Mouse (Mus musculus) MEL (cell line): Measurements from ENCODE around the gene Ube2l6. TPM values are rescaled to one million over a fixed set of nuclear protein-coding genes. Genes with fewer than 3 reads are reported as not detected.

Experiments used
- DNase-seq: peaks from one replicate; pipeline ENCODE4 v3.0.0; 2011; ENCODE audit warnings: low read depth, low spot score
- H3K27ac ChIP-seq: 2 replicates; pipeline ENCODE4 v1.5.1; 2012; ENCODE audit warnings: low read depth, mild to moderate bottlenecking, control low read depth, low read length, moderate library complexity; ENCODE audit not compliant: control insufficient read depth
- H3K27me3 ChIP-seq, 2 experiments: fragments of 150-350 bp in 1 of 2; sonication (generic) in 1 of 2; 2 replicates each; pipeline ENCODE4 v1.6.1; 2012; ENCODE audit warnings: low read length in 2 of 2, mild to moderate bottlenecking in 2 of 2, improper control_type of control experiment in 1 of 2, moderate library complexity in 1 of 2; ENCODE audit not compliant: insufficient read depth in 2 of 2, control insufficient read depth in 1 of 2
- H3K36me3 ChIP-seq, 2 experiments: 2 replicates each; pipeline ENCODE4 v1.6.1; 2012 to 2014; ENCODE audit warnings: low read length in 2 of 2, improper control_type of control experiment in 1 of 2, inconsistent platforms in 1 of 2, mild to moderate bottlenecking in 1 of 2; ENCODE audit not compliant: insufficient read depth in 2 of 2, control insufficient read depth in 1 of 2
- H3K4me1 ChIP-seq, 2 experiments: fragments of 150-350 bp in 1 of 2; sonication (generic) in 1 of 2; 2 replicates each; pipeline ENCODE4 v1.6.1; 2012; ENCODE audit warnings: low read length in 2 of 2, improper control_type of control experiment in 1 of 2, mild to moderate bottlenecking in 1 of 2; ENCODE audit not compliant: insufficient read depth in 2 of 2, control insufficient read depth in 1 of 2
- H3K4me3 ChIP-seq, 2 experiments: fragments of 150-350 bp in 1 of 2; sonication (generic) in 1 of 2; 2 replicates each; pipeline ENCODE4 v1.5.1; 2012; ENCODE audit warnings: low read depth in 2 of 2, low read length in 2 of 2, mild to moderate bottlenecking in 2 of 2, moderate library complexity in 2 of 2, control low read depth in 1 of 2, improper control_type of control experiment in 1 of 2; ENCODE audit not compliant: control insufficient read depth in 1 of 2, insufficient read depth in 1 of 2
- H3K79me2 ChIP-seq: 2 replicates; pipeline ENCODE4 v1.6.1; 2012; ENCODE audit warnings: mild to moderate bottlenecking, low read length, moderate library complexity; ENCODE audit not compliant: control insufficient read depth, poor library complexity, insufficient read depth
- H3K9ac ChIP-seq: 2 replicates; pipeline ENCODE4 v1.6.1; 2012; ENCODE audit warnings: low read depth, mild to moderate bottlenecking, control low read depth, low read length, moderate library complexity; ENCODE audit not compliant: control insufficient read depth, poor library complexity, severe bottlenecking
- H3K9me3 ChIP-seq: fragments of 150-350 bp; sonication (generic); replicated peaks from 2 replicates; pipeline ENCODE4 v1.6.1; 2012; ENCODE audit warnings: mild to moderate bottlenecking, low read length, improper control_type of control experiment, moderate library complexity; ENCODE audit not compliant: insufficient read depth
- BHLHE40 ChIP-seq: IDR thresholded peaks from 2 replicates; pipeline ENCODE4 v1.6.1; 2012; ENCODE audit warnings: low read depth, mild to moderate bottlenecking, inconsistent platforms, low read length, improper control_type of control experiment, borderline replicate concordance
- CHD2 ChIP-seq: IDR thresholded peaks from 2 replicates; pipeline ENCODE4 v1.6.1; 2011; ENCODE audit warnings: low read length, improper control_type of control experiment
- E2F4 ChIP-seq: IDR thresholded peaks from 2 replicates; pipeline ENCODE4 v1.6.1; 2011; ENCODE audit warnings: low read depth, low read length, improper control_type of control experiment, borderline replicate concordance
- EP300 ChIP-seq, 2 experiments: IDR thresholded peaks; 2 replicates each; pipeline ENCODE4 v1.6.1; 2011; ENCODE audit warnings: improper control_type of control experiment in 2 of 2, low read length in 2 of 2, low read depth in 1 of 2, mild to moderate bottlenecking in 1 of 2
- HCFC1 ChIP-seq: IDR thresholded peaks from 2 replicates; pipeline ENCODE4 v1.6.1; 2012; ENCODE audit warnings: low read depth, mild to moderate bottlenecking, inconsistent platforms, low read length, improper control_type of control experiment, moderate library complexity
- MAFK ChIP-seq: IDR thresholded peaks from 2 replicates; pipeline ENCODE4 v1.6.1; 2011; ENCODE audit warnings: low read depth, mild to moderate bottlenecking, low read length, improper control_type of control experiment, borderline replicate concordance
- MAX ChIP-seq: IDR thresholded peaks from 2 replicates; pipeline ENCODE4 v1.6.1; 2011; ENCODE audit warnings: low read length, improper control_type of control experiment
- MAZ ChIP-seq: IDR thresholded peaks from 2 replicates; pipeline ENCODE4 v1.6.1; 2012; ENCODE audit warnings: low read depth, mild to moderate bottlenecking, inconsistent platforms, low read length, improper control_type of control experiment
- MXI1 ChIP-seq: IDR thresholded peaks from 2 replicates; pipeline ENCODE4 v1.6.1; 2011; ENCODE audit warnings: mild to moderate bottlenecking, low read depth, low read length, improper control_type of control experiment
- MYB ChIP-seq: IDR thresholded peaks from 2 replicates; pipeline ENCODE4 v1.6.1; 2011; ENCODE audit warnings: mild to moderate bottlenecking, low read depth, low read length, improper control_type of control experiment
- NELFE ChIP-seq: IDR thresholded peaks from 2 replicates; pipeline ENCODE4 v1.6.1; 2011; ENCODE audit warnings: low read depth, low read length, improper control_type of control experiment
- NRF1 ChIP-seq: IDR thresholded peaks from 2 replicates; pipeline ENCODE4 v1.6.1; 2014; ENCODE audit warnings: low read depth, mild to moderate bottlenecking, inconsistent platforms, low read length, improper control_type of control experiment, moderate library complexity; ENCODE audit not compliant: poor library complexity, insufficient read depth, severe bottlenecking
- POLR2AphosphoS5 ChIP-seq: IDR thresholded peaks from 2 replicates; pipeline ENCODE4 v1.6.1; 2012; ENCODE audit warnings: low read depth, borderline replicate concordance, mild to moderate bottlenecking, inconsistent platforms, low read length, moderate library complexity, mixed read lengths
- SMC3 ChIP-seq: IDR thresholded peaks from 2 replicates; pipeline ENCODE4 v1.6.1; 2011; ENCODE audit warnings: low read depth, low read length, improper control_type of control experiment
- TBP ChIP-seq: IDR thresholded peaks from 2 replicates; pipeline ENCODE4 v1.8.0; 2011; ENCODE audit warnings: low read depth, low read length, improper control_type of control experiment
- TCF12 ChIP-seq: IDR thresholded peaks from 2 replicates; pipeline ENCODE4 v1.6.1; 2014; ENCODE audit warnings: low read depth, mild to moderate bottlenecking, inconsistent platforms, low read length, improper control_type of control experiment, moderate library complexity
- ZC3H11A ChIP-seq: IDR thresholded peaks from 2 replicates; pipeline ENCODE4 v1.6.1; 2012; ENCODE audit warnings: low read depth, mild to moderate bottlenecking, inconsistent platforms, low read length, improper control_type of control experiment
- ZMIZ1 ChIP-seq: IDR thresholded peaks from 2 replicates; pipeline ENCODE4 v1.6.1; 2012; ENCODE audit warnings: low read depth, mild to moderate bottlenecking, inconsistent platforms, low read length, improper control_type of control experiment, moderate library complexity
- polyA plus RNA-seq, 2 experiments: library from polyadenylated mRNA; stranded (reverse) in 1 of 2; unstranded in 1 of 2; fragments of >175 nt in 1 of 2; fragments of >200 nt in 1 of 2; gene quantifications; 2 replicates each; pipeline versions ENCODE4 v1.2.1 to v1.2.4; 2012; ENCODE audit warnings: low replicate concordance in 2 of 2, low read depth in 1 of 2; ENCODE audit not compliant: insufficient read length in 2 of 2, insufficient read depth in 1 of 2, missing spikeins in 1 of 2
- total RNA-seq: library from RNA; depleted of rRNA; stranded (reverse); fragments of 300-350 nt; gene quantifications from 2 replicates; pipeline ENCODE4 v1.2.3, GENCODE M21; 2012

Gene Ube2l6
- total and polyA plus RNA-seq, 3 experiments = 17.5 to 37.0 TPM; not detected in 1

DNA sequence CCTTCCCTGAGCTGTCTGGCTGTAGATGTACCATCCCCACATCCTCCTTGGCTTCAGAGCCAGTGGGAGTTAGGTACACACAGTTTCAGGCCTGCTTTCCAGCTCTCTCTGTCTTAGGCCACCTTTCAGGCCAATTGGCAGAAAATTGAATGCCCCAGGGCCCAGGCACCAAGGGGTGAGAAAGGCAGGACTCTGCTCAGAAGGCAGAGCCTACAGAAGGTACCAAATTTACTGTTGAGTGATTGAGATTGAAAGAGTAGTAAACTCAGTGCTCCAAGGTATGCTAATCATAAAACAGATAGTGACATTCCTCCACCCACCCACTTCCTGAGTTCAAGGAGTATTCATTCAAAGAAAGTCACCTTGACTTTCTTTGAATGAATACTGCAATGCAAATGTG is 10.7 kb downstream of the Ube2l6 start:
- H3K27ac ChIP-seq = no peak overlapping the region
- peaks cover 0 to 15% of the 10 kb centered on the region in 2 experiments; a peak in 2 of 4 replicates for H3K36me3 ChIP-seq
- H3K79me2 ChIP-seq = no peaks in the 10 kb centered on the region
- peaks cover 4 to 15% of the 10 kb centered on the region in 2 experiments; a peak in 3 of 4 replicates for H3K4me1 ChIP-seq
- TF ChIP-seq POLR2AphosphoS5 = no peak
- no peak for TF ChIP-seq ZMIZ1
- no peak for TF ChIP-seq E2F4
- no peak for TF ChIP-seq NRF1
- TF ChIP-seq TBP = no peak
- no peak for TF ChIP-seq MAZ
- no peak for TF ChIP-seq HCFC1
- no peak for TF ChIP-seq MXI1
- TF ChIP-seq ZC3H11A = no peak
- TF ChIP-seq MAFK = no peak
- TF ChIP-seq NELFE = no peak
- no peak for TF ChIP-seq MYB
- no peak for TF ChIP-seq TCF12
- no peak for TF ChIP-seq EP300 (IDR thresholded peaks at IDR 0.05; ENCODE audit: low read depth in 1 of 2, low read length in 2 of 2)
- no peak for DNase-seq
- H3K9me3 ChIP-seq = no peaks in the 10 kb centered on the region
- no peaks in the 10 kb centered on the region for H3K27me3 ChIP-seq
- H3K9ac ChIP-seq = no peak overlapping the region
- H3K4me3 ChIP-seq = no peak overlapping the region

DNA sequence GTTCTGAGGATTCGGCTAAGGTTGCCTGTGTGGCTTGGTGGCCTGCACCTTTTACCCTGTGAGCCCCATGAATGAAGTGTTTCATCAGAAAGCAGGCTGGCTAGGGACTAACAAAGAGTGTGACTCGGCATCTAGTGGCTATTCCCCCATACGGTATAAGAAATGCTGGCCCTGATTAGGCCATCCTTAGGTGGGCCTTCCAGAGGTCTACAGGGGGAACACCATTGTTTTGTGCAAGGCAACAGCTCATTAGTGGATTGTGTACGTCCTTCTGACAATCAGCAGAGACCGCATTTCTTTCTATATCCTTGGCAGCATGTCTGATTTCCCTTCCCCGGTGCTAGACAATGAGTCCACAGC is 11.9 kb downstream of the Ube2l6 start:
- Histone ChIP-seq H3K36me3 (peaks cover 0 to 15% of the 10 kb centered on the region in 2 experiments; a peak in 2 of 4 replicates), H3K27ac (no peak overlapping the region), H3K79me2 (no peaks in the 10 kb centered on the region), H3K9me3 (no peaks in the 10 kb centered on the region), H3K27me3 (no peaks in the 10 kb centered on the region), H3K4me1 (peaks cover 4 to 15% of the 10 kb centered on the region in 2 experiments; a peak in 3 of 4 replicates), H3K4me3 (no peak overlapping the region), H3K9ac (no peak overlapping the region)
- TF ChIP-seq MAX = no peak
- no peak for TF ChIP-seq CHD2
- no peak for TF ChIP-seq HCFC1
- no peak for TF ChIP-seq E2F4
- no peak for TF ChIP-seq BHLHE40
- TF ChIP-seq SMC3 = no peak
- DNase-seq = no peak
